Mouse (Mus musculus) MEL (cell line): Measurements from ENCODE around the gene Gins1. TPM values are rescaled to one million over a fixed set of nuclear protein-coding genes. Genes with fewer than 3 reads are reported as not detected.

Source experiments
- DNase-seq: peaks from one replicate; pipeline ENCODE4 v3.0.0; 2011; ENCODE audit warnings: low read depth, low spot score
- H3K27ac ChIP-seq: 2 replicates; pipeline ENCODE4 v1.5.1; 2012; ENCODE audit warnings: low read depth, mild to moderate bottlenecking, control low read depth, low read length, moderate library complexity; ENCODE audit not compliant: control insufficient read depth
- H3K27me3 ChIP-seq, 2 experiments: fragments of 150-350 bp in 1 of 2; sonication (generic) in 1 of 2; 2 replicates each; pipeline ENCODE4 v1.6.1; 2012; ENCODE audit warnings: low read length in 2 of 2, mild to moderate bottlenecking in 2 of 2, improper control_type of control experiment in 1 of 2, moderate library complexity in 1 of 2; ENCODE audit not compliant: insufficient read depth in 2 of 2, control insufficient read depth in 1 of 2
- H3K36me3 ChIP-seq, 2 experiments: 2 replicates each; pipeline ENCODE4 v1.6.1; 2012 to 2014; ENCODE audit warnings: low read length in 2 of 2, improper control_type of control experiment in 1 of 2, inconsistent platforms in 1 of 2, mild to moderate bottlenecking in 1 of 2; ENCODE audit not compliant: insufficient read depth in 2 of 2, control insufficient read depth in 1 of 2
- H3K4me1 ChIP-seq, 2 experiments: fragments of 150-350 bp in 1 of 2; sonication (generic) in 1 of 2; 2 replicates each; pipeline ENCODE4 v1.6.1; 2012; ENCODE audit warnings: low read length in 2 of 2, improper control_type of control experiment in 1 of 2, mild to moderate bottlenecking in 1 of 2; ENCODE audit not compliant: insufficient read depth in 2 of 2, control insufficient read depth in 1 of 2
- H3K4me3 ChIP-seq, 2 experiments: fragments of 150-350 bp in 1 of 2; sonication (generic) in 1 of 2; 2 replicates each; pipeline ENCODE4 v1.5.1; 2012; ENCODE audit warnings: low read depth in 2 of 2, low read length in 2 of 2, mild to moderate bottlenecking in 2 of 2, moderate library complexity in 2 of 2, control low read depth in 1 of 2, improper control_type of control experiment in 1 of 2; ENCODE audit not compliant: control insufficient read depth in 1 of 2, insufficient read depth in 1 of 2
- H3K79me2 ChIP-seq: 2 replicates; pipeline ENCODE4 v1.6.1; 2012; ENCODE audit warnings: mild to moderate bottlenecking, low read length, moderate library complexity; ENCODE audit not compliant: control insufficient read depth, poor library complexity, insufficient read depth
- H3K9ac ChIP-seq: 2 replicates; pipeline ENCODE4 v1.6.1; 2012; ENCODE audit warnings: low read depth, mild to moderate bottlenecking, control low read depth, low read length, moderate library complexity; ENCODE audit not compliant: control insufficient read depth, poor library complexity, severe bottlenecking
- H3K9me3 ChIP-seq: fragments of 150-350 bp; sonication (generic); replicated peaks from 2 replicates; pipeline ENCODE4 v1.6.1; 2012; ENCODE audit warnings: mild to moderate bottlenecking, low read length, improper control_type of control experiment, moderate library complexity; ENCODE audit not compliant: insufficient read depth
- BHLHE40 ChIP-seq: IDR thresholded peaks from 2 replicates; pipeline ENCODE4 v1.6.1; 2012; ENCODE audit warnings: low read depth, mild to moderate bottlenecking, inconsistent platforms, low read length, improper control_type of control experiment, borderline replicate concordance
- CTCF ChIP-seq, 3 experiments: IDR thresholded peaks in 2 of 3; conservative IDR thresholded peaks in 1 of 3; 2 replicates each; pipeline ENCODE4 v1.5.1; 2011 to 2012; ENCODE audit warnings: low read length in 3 of 3, low read depth in 2 of 3, mild to moderate bottlenecking in 2 of 3, improper control_type of control experiment in 1 of 3, inconsistent platforms in 1 of 3, mixed read lengths in 1 of 3, moderate library complexity in 1 of 3; ENCODE audit not compliant: control insufficient read depth in 1 of 3, insufficient read depth in 1 of 3, poor library complexity in 1 of 3, severe bottlenecking in 1 of 3
- ETS1 ChIP-seq: IDR thresholded peaks from 2 replicates; pipeline ENCODE4 v1.6.1; 2012; ENCODE audit warnings: low read depth, mild to moderate bottlenecking, inconsistent platforms, low read length, improper control_type of control experiment, moderate library complexity
- GATA1 ChIP-seq: IDR thresholded peaks from 2 replicates; pipeline ENCODE4 v1.6.1; 2011; ENCODE audit warnings: low read depth, low read length, improper control_type of control experiment
- HCFC1 ChIP-seq: IDR thresholded peaks from 2 replicates; pipeline ENCODE4 v1.6.1; 2012; ENCODE audit warnings: low read depth, mild to moderate bottlenecking, inconsistent platforms, low read length, improper control_type of control experiment, moderate library complexity
- MAFK ChIP-seq: IDR thresholded peaks from 2 replicates; pipeline ENCODE4 v1.6.1; 2011; ENCODE audit warnings: low read depth, mild to moderate bottlenecking, low read length, improper control_type of control experiment, borderline replicate concordance
- MAX ChIP-seq: IDR thresholded peaks from 2 replicates; pipeline ENCODE4 v1.6.1; 2011; ENCODE audit warnings: low read length, improper control_type of control experiment
- MEF2A ChIP-seq: IDR thresholded peaks from 2 replicates; pipeline ENCODE4 v1.6.1; 2014; ENCODE audit warnings: low read depth, mild to moderate bottlenecking, inconsistent platforms, low read length, improper control_type of control experiment; ENCODE audit not compliant: poor library complexity, insufficient replicate concordance, severe bottlenecking; ENCODE audit errors: extremely low read depth
- MXI1 ChIP-seq: IDR thresholded peaks from 2 replicates; pipeline ENCODE4 v1.6.1; 2011; ENCODE audit warnings: mild to moderate bottlenecking, low read depth, low read length, improper control_type of control experiment
- MYB ChIP-seq: IDR thresholded peaks from 2 replicates; pipeline ENCODE4 v1.6.1; 2011; ENCODE audit warnings: mild to moderate bottlenecking, low read depth, low read length, improper control_type of control experiment
- NELFE ChIP-seq: IDR thresholded peaks from 2 replicates; pipeline ENCODE4 v1.6.1; 2011; ENCODE audit warnings: low read depth, low read length, improper control_type of control experiment
- NRF1 ChIP-seq: IDR thresholded peaks from 2 replicates; pipeline ENCODE4 v1.6.1; 2014; ENCODE audit warnings: low read depth, mild to moderate bottlenecking, inconsistent platforms, low read length, improper control_type of control experiment, moderate library complexity; ENCODE audit not compliant: poor library complexity, insufficient read depth, severe bottlenecking
- POLR2A ChIP-seq, 2 experiments: IDR thresholded peaks; 2 replicates each; pipeline ENCODE4 v1.6.1; 2011 to 2012; ENCODE audit warnings: low read length in 2 of 2, mild to moderate bottlenecking in 2 of 2, control low read depth in 1 of 2, improper control_type of control experiment in 1 of 2, low read depth in 1 of 2, moderate library complexity in 1 of 2; ENCODE audit not compliant: control insufficient read depth in 1 of 2, insufficient read depth in 1 of 2, poor library complexity in 1 of 2
- POLR2AphosphoS5 ChIP-seq: IDR thresholded peaks from 2 replicates; pipeline ENCODE4 v1.6.1; 2012; ENCODE audit warnings: low read depth, borderline replicate concordance, mild to moderate bottlenecking, inconsistent platforms, low read length, moderate library complexity, mixed read lengths
- RAD21 ChIP-seq: IDR thresholded peaks from 2 replicates; pipeline ENCODE4 v1.6.1; 2011; ENCODE audit warnings: mild to moderate bottlenecking, low read depth, low read length, improper control_type of control experiment
- RCOR1 ChIP-seq: IDR thresholded peaks from 2 replicates; pipeline ENCODE4 v1.6.1; 2012; ENCODE audit warnings: low read depth, mild to moderate bottlenecking, inconsistent platforms, low read length, improper control_type of control experiment
- SIN3A ChIP-seq: IDR thresholded peaks from 2 replicates; pipeline ENCODE4 v1.6.1; 2012; ENCODE audit warnings: low read length, improper control_type of control experiment, inconsistent platforms
- SMC3 ChIP-seq: IDR thresholded peaks from 2 replicates; pipeline ENCODE4 v1.6.1; 2011; ENCODE audit warnings: low read depth, low read length, improper control_type of control experiment
- TAL1 ChIP-seq: IDR thresholded peaks from 2 replicates; pipeline ENCODE4 v1.6.1; 2012; ENCODE audit warnings: mild to moderate bottlenecking, inconsistent platforms, low read length, moderate library complexity, mixed read lengths
- TBP ChIP-seq: IDR thresholded peaks from 2 replicates; pipeline ENCODE4 v1.8.0; 2011; ENCODE audit warnings: low read depth, low read length, improper control_type of control experiment
- UBTF ChIP-seq: IDR thresholded peaks from 2 replicates; pipeline ENCODE4 v1.6.1; 2012; ENCODE audit warnings: low read depth, mild to moderate bottlenecking, inconsistent platforms, low read length, improper control_type of control experiment, moderate library complexity, borderline replicate concordance; ENCODE audit not compliant: insufficient read depth
- USF1 ChIP-seq: IDR thresholded peaks from 2 replicates; pipeline ENCODE4 v1.6.1; 2014; ENCODE audit warnings: low read depth, mild to moderate bottlenecking, inconsistent platforms, low read length, improper control_type of control experiment, moderate library complexity
- ZC3H11A ChIP-seq: IDR thresholded peaks from 2 replicates; pipeline ENCODE4 v1.6.1; 2012; ENCODE audit warnings: low read depth, mild to moderate bottlenecking, inconsistent platforms, low read length, improper control_type of control experiment
- ZKSCAN1 ChIP-seq: IDR thresholded peaks from 2 replicates; pipeline ENCODE4 v1.6.1; 2012; ENCODE audit warnings: low read depth, mild to moderate bottlenecking, inconsistent platforms, low read length, improper control_type of control experiment, moderate library complexity
- ZMIZ1 ChIP-seq: IDR thresholded peaks from 2 replicates; pipeline ENCODE4 v1.6.1; 2012; ENCODE audit warnings: low read depth, mild to moderate bottlenecking, inconsistent platforms, low read length, improper control_type of control experiment, moderate library complexity
- ZNF384 ChIP-seq: IDR thresholded peaks from 2 replicates; pipeline ENCODE4 v1.6.1; 2012; ENCODE audit warnings: low read depth, mild to moderate bottlenecking, inconsistent platforms, low read length, improper control_type of control experiment
- polyA plus RNA-seq, 2 experiments: library from polyadenylated mRNA; stranded (reverse) in 1 of 2; unstranded in 1 of 2; fragments of >175 nt in 1 of 2; fragments of >200 nt in 1 of 2; gene quantifications; 2 replicates each; pipeline versions ENCODE4 v1.2.1 to v1.2.4; 2012; ENCODE audit warnings: low replicate concordance in 2 of 2, low read depth in 1 of 2; ENCODE audit not compliant: insufficient read length in 2 of 2, insufficient read depth in 1 of 2, missing spikeins in 1 of 2
- total RNA-seq: library from RNA; depleted of rRNA; stranded (reverse); fragments of 300-350 nt; gene quantifications from 2 replicates; pipeline ENCODE4 v1.2.3, GENCODE M21; 2012

Gene Gins1
- total and polyA plus RNA-seq, 3 experiments: 64.8 to 68.7 TPM; not detected in 1

GRCm38 (mm10) chr2:150918720-150919119 is 13.5 kb downstream of the Gins1 start:
- Histone ChIP-seq H3K4me1 (no peaks in the 10 kb centered on the region; a peak in 1 of 4 replicates), H3K9me3 (no peaks in the 10 kb centered on the region), H3K4me3 (no peak overlapping the region), H3K9ac (no peak overlapping the region), H3K27me3 (no peaks in the 10 kb centered on the region), H3K79me2 (no peaks in the 10 kb centered on the region), H3K36me3 (peaks cover 3 to 15% of the 10 kb centered on the region in 2 experiments; a peak in 3 of 4 replicates), H3K27ac (no peak overlapping the region)
- TF ChIP-seq CTCF (IDR thresholded peaks at IDR 0.05 in 2 of 3, conservative IDR thresholded peaks at IDR 0.05 in 1 of 3; ENCODE audit: control insufficient read depth in 1 of 3, insufficient read depth in 1 of 3, low read depth in 2 of 3, low read length in 3 of 3, poor library complexity in 1 of 3, severe bottlenecking in 1 of 3) (no peak), USF1 (no peak), GATA1 (no peak), ZMIZ1 (no peak), MAFK (no peak), ZKSCAN1 (no peak)
- no peak for DNase-seq

- no peak overlapping the region for H3K27ac ChIP-seq
- no peak overlapping the region for H3K9ac ChIP-seq
- H3K27me3 ChIP-seq: no peaks in the 10 kb centered on the region
- no peaks in the 10 kb centered on the region for H3K79me2 ChIP-seq
- TF ChIP-seq RCOR1 (peak; percentile 52; the same call in 1 of the 2 replicates), TBP (no peak), BHLHE40 (peak; percentile 40; the same call in 1 of the 2 replicates)
- no peaks in the 10 kb centered on the region for H3K4me1 ChIP-seq
- no peaks in the 10 kb centered on the region for H3K9me3 ChIP-seq
- H3K4me3 ChIP-seq: no peak overlapping the region
- peaks cover 2 to 12% of the 10 kb centered on the region in 2 experiments; a peak in 3 of 4 replicates for H3K36me3 ChIP-seq
- no peak for DNase-seq
Observed at GRCm38 (mm10) chr2:150920543-150920942, 15.3 kb downstream of the Gins1 start.

- Histone ChIP-seq H3K4me3 (no peak overlapping the region), H3K36me3 (peaks cover 0 to 13% of the 10 kb centered on the region in 2 experiments; a peak in 2 of 4 replicates), H3K27me3 (no peaks in the 10 kb centered on the region), H3K9me3 (no peaks in the 10 kb centered on the region), H3K79me2 (no peaks in the 10 kb centered on the region), H3K27ac (no peak overlapping the region), H3K4me1 (no peaks in the 10 kb centered on the region), H3K9ac (no peak overlapping the region)
- no peak for TF ChIP-seq TAL1
- TF ChIP-seq POLR2A (IDR thresholded peaks at IDR 0.05; ENCODE audit: control insufficient read depth in 1 of 2, insufficient read depth in 1 of 2, low read depth in 1 of 2, low read length in 2 of 2, poor library complexity in 1 of 2): no peak
- TF ChIP-seq RAD21: no peak
- TF ChIP-seq USF1: no peak
- no peak for TF ChIP-seq ETS1
- TF ChIP-seq ZC3H11A: no peak
- no peak for TF ChIP-seq MXI1
- no peak for TF ChIP-seq POLR2AphosphoS5
- no peak for TF ChIP-seq ZNF384
- TF ChIP-seq UBTF: no peak
- TF ChIP-seq NELFE: no peak
- no peak for TF ChIP-seq MAX
- no peak for TF ChIP-seq SMC3
- TF ChIP-seq RCOR1: no peak
- TF ChIP-seq MEF2A: no peak
- TF ChIP-seq SIN3A: no peak
- no peak for TF ChIP-seq NRF1
- TF ChIP-seq MYB: no peak
- TF ChIP-seq GATA1: no peak
- TF ChIP-seq HCFC1: no peak
- no peak for DNase-seq
Observed at GRCm38 (mm10) chr2:150921697-150922096, 16.5 kb downstream of the Gins1 start.
